Mouse (Mus musculus) adipocyte (in vitro differentiated cells): ENCODE results near the gene Med27.

ENCODE experiments used
- DNase-seq: peaks from one replicate; pipeline ENCODE4 v3.0.0-alpha.2; 2016; ENCODE audit warnings: low spot score

Gene Med27

DNA sequence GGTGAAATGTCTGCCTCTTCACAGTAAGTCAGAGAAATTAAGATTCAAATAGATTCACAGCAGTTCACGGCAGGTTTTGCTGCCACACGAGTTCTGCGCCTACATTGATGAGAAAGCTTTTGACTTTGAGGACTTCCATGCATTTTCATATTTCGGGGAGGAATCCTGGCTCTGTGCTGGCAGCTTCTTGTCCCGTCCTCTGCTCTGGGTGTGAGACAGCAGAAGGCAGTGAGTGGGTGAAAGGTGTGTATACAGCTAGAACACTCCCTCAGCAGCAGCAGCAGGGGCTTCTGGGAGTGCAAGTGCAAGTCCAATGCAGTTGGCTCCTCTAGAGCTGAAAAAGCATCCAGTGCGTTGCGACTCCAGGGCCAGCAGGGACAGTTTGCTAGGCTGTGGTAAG lies 53.6 kb downstream of the Med27 start:
- no peak for DNase-seq

DNA sequence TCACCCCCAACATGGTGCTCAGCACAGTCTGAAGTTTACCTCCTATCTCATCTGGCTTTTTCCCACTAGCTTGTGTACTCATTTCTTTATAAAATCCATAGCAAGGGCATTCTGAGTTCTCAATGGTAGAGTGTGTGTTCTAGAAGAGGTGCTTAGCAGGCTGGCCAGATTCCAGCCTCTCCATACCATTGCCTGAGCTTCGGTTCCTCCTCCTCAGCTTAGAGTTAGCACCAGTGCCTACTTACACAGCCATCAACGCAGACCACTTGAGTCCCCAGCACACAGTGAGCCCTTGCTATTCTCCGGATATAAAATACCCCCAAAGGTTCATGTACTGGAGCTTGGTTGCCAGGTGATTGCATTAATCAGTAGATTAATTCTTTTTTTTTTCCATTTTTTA lies 54.2 kb downstream of the Med27 start:
- no peak for DNase-seq

DNA sequence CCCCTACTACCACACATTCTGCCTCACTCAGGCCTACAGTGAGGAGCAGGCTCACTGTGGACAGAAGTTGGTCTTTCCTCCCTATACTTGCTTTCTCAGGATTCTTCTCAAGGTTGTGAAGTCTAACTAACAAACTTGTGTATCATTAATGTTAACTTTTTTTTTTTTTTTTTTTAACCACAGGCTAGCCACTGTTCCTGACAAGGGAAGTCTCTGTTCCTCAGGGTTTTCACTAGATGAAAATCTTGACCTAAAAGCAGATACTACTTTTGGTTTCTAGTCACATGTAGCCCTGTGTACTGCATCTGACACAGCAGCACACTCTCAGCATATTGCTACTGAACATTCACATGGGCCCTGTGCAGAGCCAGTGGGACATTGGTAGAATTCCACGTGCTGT lies 55.2 kb downstream of the Med27 start:
- DNase-seq, result no peak

DNA sequence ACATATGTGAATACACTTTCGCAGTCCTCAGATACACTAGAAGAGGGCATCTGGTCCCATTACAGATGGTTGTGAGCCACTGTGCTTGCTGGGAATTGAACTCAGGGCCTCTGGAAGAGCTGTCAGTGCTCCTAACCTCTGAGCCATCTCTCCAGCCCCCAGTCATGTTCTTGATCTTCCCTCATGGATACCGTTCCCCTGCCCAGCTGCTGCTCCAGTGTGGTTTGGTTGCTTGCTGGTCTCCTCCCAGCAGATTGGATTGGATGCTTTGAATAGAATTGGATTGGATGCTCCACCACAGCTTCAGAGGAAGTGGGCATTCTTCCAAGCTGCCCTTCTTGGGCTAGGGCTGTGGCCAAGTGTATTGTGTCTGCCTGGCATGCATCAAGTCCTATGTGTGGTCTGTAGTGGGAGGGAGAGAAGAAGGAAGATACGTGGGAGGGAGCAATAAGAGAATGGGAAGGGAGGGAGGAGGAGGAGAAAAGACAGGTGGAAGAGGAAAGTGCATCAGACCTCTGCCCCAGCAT lies 56.0 kb downstream of the Med27 start:
- no peak for DNase-seq

DNA sequence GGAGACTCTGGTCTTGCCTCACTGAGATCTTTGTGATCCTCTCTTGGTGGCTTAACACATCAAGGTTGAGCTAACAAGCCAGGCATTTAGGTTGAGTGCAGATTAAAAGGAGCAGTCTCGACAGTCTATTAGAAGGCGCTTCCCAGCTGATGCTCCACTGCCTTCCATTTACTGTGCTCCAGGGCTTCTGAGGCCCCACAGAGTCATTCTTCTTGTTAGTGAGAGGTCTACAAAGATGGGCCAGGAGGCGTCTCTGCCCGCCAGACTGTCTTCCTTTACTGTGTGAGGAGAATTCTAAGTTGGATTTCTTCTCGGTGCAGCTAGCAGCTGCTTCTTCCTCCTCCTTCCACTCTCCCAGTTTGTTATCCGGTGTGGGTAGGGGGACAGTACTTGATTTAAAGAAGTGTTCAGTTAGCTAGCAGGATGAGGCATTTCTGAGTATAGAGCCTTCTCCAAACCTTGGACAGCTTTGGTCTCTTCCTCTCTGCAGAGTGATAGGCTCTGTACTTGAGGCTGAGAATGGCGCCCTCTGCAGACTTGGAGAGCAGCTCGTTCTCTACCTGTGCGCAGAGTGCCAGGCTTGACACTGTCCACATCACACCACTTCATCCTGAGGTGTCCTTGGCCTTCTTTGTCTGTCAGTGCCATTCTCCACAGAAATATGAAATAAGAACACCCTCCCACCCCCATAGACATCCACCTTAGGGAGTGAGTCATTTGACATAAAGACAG lies 57.3 kb downstream of the Med27 start:
- no peak for DNase-seq

DNA sequence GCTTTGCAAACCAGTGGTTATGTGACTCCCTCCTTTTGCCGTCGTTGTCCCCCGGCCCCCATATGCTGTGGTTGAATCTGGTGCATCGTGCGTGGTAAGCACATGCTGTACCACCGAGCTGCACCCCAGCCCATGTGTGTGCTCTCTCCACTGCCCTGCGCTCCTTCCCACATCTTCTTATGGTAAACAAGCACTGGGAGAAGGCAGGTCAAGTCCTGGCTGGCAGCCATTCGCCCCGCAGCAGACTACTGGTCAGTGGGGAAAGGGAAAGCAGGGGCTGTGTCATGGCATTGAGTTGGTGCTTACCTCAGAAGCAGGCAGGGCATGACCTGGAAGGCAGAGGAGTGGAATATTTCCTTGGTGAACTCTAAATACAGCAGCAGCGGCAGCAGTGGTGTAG lies 58.3 kb downstream of the Med27 start:
- DNase-seq, result no peak

DNA sequence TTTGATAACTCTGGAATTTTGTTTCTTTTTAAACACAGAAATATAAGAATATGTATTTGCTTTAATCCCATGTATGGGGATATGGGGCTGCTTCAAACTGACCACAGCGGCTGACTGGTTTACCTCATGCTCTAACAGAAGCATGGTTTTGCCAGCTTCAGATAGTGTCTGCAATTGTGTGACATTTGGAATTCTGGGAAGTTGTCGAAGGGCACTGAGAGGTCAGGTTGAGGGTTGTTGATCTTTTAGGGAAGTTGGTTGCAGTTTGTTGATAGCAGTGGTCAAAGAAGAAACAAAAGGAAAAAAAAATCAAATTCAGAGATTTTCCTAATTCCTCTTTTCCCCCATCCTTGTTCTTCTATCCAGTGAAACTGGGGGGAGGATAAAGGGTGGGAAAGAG lies 59.2 kb downstream of the Med27 start:
- no peak for DNase-seq

DNA sequence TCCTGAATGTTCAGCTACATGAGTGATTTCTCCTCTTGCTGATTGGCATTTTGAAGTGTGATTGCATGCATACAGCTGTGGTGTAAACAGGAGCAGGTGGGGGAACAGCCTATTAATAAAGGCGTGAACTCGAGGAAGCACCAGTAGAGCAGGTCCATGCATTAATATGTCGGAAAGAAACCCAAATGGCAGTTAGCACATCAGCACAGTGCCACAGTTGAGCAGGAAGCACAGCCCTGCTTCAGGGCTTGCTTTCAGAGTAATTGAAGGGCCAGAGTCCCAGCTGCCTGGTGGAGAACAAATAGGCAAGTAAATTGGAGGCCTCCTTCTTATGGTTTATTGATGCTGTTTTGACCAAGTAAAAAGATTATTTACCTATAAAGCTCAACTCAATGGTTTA lies 60.7 kb downstream of the Med27 start:
- no peak for DNase-seq

DNA sequence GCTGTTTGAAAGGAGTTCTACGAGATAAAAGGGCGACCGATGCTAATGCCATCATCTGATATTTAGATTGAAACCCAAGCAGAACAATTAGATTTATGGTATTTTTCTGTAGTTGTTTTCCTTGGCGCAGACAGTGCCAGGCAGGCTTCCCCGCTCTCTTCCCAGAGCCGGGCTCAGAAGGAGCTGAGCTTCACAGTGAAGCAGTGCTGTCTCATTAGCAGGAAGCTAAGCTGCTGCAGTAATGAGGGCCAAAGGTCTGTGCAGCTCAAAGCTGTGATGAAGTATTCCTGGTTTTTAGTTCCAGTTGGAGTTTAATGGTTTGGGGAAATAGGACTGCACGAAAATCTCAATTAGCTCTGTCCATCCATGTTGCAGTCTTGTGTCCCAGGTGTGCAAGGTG lies 61.1 kb downstream of the Med27 start:
- no peak for DNase-seq

DNA sequence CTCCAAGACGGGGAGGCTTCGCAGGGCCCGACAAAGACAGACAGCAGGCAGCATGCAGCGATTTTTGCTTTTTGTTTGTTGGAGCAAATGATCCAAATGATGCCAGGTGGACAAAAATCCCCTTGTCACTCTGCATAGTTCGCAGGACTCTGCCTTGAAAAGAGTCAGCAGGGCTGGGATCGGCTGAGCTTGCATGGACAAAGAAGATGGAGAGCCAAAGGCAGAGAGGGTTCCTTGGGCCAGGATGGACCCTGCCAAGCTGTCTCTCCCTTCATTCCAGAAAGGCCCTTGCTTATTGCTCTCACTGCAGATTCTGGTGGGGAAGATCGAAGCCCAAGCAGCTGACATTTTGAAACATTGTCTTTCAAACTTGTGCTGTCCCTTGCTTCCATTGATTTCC lies 64.3 kb downstream of the Med27 start:
- no peak for DNase-seq

DNA sequence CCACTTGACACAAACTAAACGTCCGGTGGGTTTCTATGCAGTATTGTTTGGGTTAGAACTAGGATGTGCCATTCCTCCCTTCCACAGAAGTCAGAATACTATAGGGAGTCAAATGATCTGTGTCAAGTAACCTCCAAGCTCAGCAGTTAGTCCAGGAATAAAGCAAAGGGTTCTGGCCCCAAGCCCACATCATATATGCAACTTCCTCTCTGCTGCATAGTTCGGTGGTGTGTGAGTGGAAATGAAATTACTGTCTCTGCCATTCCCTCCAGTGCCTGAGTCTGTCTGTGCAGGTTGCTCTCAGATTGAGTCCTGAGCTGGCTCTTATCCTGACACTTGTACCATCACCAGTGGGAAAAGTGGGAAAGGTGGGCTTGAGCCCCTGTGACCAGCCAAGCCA lies 65.8 kb downstream of the Med27 start:
- no peak for DNase-seq

DNA sequence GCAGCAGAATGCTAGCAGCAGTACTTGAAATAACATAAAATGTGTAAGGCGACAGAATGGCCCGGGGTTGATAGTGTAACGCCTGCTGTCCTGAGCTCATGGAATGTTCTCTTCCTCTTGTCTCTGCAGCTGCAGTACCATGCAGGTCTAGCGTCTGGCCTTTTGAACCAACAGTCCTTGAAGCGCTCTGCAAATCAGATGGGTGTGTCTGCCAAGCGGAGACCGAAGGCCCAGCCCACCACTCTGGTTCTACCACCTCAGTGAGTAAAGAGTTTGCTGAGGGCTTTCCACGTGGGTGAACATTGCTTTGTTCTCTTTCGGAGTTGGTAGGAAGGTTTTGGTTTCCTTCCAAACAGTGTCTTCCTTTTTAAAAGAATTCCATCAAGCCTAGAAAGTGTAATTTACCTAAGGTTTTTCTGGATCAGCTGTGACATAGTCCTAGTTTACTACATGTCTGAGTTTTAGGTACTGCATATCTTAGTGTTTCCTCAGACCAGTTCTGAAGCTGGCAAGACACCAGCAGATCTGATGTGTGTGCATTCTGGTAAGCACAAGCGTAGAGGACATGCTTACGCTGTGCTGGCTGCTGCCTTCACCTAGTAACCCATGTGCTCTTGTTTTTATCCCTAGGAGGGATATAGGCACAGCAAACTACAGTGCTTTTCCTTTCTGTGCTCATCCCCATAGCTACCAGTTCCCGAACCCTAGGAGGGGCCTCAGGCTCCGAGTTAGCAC lies 66.8 kb downstream of the Med27 start:
- DNase-seq, result no peak

DNA sequence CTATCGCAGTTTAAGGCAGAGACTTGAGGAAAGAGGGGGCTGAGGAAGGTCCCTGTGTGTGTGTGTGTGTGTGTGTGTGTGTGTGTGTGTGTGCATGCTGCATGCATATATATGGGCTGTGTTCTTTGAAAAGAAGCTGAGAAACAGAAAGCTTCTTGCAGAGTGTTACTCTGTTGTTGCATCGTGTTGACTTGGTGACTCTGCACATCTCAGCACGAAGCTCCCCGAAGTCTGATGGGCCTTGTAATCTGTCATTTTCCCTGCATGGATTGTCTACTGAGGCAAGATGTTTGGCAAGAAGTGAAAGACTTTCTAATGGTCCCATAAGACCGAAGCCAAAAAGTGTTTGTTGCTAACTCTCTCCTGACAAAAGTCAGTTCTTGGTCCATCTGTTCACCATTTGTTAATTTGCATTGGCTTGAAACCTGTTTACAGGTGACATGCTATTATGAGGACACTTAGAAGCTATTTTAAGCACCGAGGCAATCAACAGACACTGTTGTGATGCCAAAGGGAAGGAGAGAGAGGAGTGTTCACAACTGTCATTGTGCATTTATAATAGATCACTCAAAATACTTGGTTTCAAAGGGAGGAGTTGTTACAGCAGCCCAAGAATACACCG lies 68.3 kb downstream of the Med27 start:
- no peak for DNase-seq

DNA sequence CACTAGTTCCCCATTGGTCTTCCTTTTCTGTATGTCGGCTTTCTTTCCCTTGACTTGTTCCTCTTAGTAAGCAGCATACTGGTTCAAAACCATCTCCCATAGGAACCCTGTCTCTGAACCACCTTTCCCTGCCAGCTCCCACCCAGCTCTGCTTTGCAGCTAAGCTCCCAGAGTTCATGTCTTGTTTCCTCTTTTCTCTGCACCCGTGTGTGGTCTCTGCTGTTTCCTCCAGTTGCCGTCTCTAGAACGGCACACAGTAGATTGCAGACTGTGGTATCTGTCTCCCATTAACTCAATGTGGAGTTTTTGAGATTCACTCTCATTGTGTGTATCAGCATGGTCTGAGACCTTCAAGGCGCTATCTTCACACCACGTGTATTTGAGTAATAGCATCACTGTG lies 71.9 kb downstream of the Med27 start:
- no peak for DNase-seq

DNA sequence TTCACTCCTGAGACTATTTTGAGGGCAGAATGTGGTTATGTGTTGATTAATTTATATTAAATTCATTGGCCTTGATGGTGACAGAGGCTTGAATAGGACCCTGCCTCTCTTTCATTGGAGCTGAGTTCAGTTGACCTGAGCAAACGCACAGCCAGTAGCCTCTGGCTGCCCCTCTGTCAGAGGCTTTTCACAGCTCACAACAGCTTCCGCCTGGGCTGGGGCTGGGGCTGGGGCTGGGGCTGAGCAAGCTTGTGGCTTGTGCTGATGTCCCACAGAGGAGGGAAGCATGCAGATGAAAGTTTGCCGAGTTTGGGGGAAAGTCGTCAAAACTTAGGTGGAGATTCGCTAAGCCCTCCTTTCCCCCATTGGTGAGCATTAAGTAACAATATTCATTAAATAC lies 72.8 kb downstream of the Med27 start:
- DNase-seq, result no peak

DNA sequence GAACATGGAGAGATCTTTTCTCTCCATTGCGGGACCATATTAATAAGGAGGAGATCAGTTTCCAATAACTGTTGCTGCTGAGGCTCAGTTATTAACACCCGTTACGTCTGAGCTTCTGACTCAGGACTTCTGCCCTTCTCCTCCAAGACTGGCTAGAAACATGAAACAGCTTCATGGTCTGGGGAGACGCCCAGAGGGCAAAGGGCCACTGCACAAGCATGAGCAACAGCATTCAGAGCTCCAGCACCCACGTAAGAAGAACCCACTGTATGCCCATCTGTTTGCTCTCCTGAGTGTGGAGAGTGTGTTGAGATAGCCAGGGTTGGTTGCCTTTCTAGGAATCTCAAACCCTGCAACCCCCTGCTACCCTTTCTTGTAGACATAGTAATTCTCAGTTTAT lies 73.3 kb downstream of the Med27 start:
- DNase-seq, result peak; percentile 50

DNA sequence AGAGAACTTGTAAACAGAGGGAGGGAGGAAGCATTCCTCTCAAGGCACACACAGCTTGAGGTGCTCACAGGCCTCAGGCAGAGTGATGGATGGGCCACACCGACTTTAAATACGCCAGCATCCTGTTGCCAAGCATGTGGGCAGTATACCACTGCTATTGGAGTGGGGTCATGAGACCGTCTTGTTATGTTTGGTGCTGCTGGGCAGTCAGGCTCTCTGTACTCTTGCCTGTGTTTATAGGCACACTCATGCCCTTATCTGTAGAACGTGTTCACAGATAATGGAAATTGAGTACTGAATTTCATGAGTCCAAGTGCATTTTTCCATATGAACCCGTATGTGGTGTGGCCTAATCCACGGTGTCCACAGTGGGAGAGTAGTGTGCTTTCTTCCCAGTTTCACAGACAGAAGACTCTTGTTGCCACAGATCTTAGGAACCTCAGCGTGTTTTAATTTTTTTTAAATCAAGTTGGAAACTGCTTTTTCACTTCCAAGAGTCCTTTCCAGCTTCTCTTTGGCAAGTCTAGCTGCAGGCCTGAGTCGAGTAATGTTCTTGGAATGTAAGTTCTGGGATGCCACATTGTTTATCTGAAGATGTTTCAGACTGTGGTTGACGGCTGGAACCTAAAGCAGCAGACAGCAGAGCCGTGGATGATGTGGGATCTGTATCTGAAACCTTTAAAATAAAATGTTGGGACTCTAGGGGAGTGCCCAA lies 75.7 kb downstream of the Med27 start:
- peak; percentile 46 for DNase-seq

DNA sequence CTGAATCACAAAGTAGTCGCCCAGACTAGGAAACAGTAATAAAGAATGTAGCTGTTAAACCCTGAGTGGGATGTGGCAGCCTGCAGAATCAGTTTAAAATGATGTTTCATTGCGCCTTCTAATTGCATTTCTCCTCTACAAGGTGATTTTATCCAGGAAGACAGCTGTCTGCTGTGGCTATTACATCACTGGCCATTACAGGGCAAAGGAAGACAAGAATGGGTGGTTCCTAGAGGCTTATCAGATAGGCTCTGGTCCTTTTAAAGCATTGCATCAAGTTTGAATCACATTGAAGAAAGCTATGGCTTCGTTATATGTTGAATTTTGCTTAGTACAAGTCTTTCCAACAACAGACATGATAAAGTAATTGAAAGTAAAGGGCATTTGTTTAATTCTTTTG lies 76.4 kb downstream of the Med27 start:
- DNase-seq, result no peak

DNA sequence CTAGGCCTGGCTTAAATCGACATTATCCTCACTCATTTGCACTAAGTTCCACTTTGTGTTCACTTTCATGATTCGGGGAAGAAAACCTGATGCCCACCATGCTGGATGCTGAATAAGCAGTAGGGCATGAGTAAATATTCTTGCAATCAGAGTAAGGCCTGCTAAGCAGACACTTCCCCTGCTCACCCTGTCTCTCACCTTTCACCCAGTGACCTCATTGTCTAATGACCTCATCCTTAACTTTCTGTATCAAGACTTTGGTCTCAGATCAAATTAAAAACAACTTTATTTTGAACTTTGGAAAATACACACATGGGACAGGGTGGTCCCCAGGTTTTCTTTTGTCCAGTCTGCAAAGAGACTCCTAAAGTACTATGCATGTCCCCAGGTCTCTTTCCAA lies 78.8 kb downstream of the Med27 start:
- DNase-seq, result no peak

DNA sequence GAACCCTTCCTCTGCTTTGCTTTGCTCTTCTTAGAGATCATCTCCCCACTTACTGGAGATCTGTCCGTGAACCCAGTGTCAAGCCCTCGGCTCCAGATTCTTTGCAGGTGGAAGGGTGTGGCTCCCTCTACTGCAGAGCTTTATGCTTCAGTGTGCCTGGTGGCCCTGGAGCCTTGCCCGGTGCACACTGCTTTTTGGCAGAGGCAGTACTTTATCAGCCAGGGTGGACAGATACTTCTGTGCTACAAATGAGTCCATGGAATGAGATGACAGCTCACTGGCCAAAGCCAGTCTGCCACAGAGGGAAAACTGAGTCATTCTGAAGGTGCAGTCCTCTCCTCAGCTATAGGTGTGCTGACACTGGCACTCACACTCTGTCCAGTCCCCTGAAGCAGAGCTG lies 80.1 kb downstream of the Med27 start:
- DNase-seq, result peak; percentile 42

DNA sequence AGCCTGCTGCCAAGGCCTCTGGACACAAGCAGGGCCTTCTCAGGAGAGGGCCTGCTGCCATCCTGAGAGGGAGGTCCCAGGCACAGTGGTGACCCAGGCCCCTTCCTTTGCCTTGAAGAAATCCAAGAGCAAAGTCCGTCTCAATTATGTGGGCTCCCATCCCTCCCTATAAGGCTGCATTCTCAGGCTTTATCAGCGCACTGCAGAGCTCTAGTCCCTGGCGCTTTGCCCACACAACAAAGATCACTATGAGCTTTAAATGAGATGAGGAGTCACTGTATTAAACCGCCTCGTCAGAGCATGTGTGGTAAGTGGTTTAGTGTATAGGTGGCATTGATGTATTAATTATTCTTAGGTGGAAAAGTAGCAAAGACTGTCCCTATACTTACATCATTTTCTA lies 85.9 kb downstream of the Med27 start:
- no peak for DNase-seq

DNA sequence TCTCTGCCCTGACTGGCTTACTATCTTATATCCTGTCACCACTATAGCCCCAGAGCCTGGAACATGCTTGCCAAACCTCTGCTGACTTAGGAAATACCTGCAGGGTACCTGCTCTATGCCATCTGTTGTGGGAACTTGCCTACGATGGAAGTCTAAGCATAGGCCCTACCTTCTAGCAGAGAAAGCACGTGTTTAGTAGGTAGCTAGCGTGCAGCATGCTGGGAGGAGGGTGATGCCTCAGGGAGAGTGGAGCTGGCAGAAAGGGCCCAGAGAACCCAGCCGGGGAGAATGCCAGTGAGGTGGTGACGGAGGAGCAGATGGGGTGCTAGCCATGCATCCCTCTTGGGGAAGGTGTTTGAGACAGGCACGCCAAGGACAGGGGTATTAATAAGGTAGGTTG lies 89.8 kb downstream of the Med27 start:
- no peak for DNase-seq

DNA sequence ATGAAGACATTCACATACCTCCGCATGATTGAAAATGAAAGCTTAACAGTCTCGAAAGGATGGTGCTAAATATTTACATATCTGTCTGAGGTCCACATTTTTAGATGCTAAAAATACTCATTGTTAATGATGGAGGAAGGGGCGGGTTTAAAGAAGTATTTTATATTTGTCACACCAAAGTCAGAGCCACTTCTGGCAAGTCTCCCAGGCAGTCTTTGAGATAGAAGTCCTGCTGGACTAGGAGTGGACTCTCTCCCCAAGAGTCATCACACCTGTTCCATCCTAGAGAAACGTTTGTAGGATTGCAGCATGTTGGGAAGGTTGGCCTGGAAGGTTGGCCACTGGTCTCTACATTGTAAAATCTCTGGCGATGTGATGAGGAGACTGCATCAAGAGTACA lies 90.5 kb downstream of the Med27 start:
- DNase-seq, result no peak
